Mouse (Mus musculus) embryo, embryonic 10 days (tissue): Measurements from ENCODE around the gene Wdr18.

Source experiments
- DNase-seq: peaks from one replicate; pipeline ENCODE4 v3.0.0-alpha.2; 2015; ENCODE audit warnings: low spot score

The Wdr18 gene

GRCm38 (mm10) chr10:79927324-79928029 is 32.5 kb upstream of the Wdr18 start:
- DNase-seq, result peak; percentile 79

GRCm38 (mm10) chr10:79928030-79928694 is 31.8 kb upstream of the Wdr18 start:
- DNase-seq, result peak; percentile 65

- DNase-seq, result peak; percentile 24
Observed at GRCm38 (mm10) chr10:79928907-79929701, 30.8 kb upstream of the Wdr18 start.

GRCm38 (mm10) chr10:79929967-79930825 is 29.8 kb upstream of the Wdr18 start:
- DNase-seq, result no peak

GRCm38 (mm10) chr10:79930826-79931186 is 29.1 kb upstream of the Wdr18 start:
- DNase-seq, result no peak

- DNase-seq, result no peak
Observed at GRCm38 (mm10) chr10:79931797-79932196, 28.2 kb upstream of the Wdr18 start.

- DNase-seq, result peak; percentile 83
Observed at GRCm38 (mm10) chr10:79932736-79933135, 27.2 kb upstream of the Wdr18 start.

GRCm38 (mm10) chr10:79933145-79933679 is 26.7 kb upstream of the Wdr18 start:
- no peak for DNase-seq

GRCm38 (mm10) chr10:79933861-79934260 is 26.1 kb upstream of the Wdr18 start:
- no peak for DNase-seq

- DNase-seq, result no peak
Observed at GRCm38 (mm10) chr10:79934272-79934721, 25.7 kb upstream of the Wdr18 start.

GRCm38 (mm10) chr10:79934794-79935569 is 25.0 kb upstream of the Wdr18 start:
- no peak for DNase-seq

GRCm38 (mm10) chr10:79936284-79936910 is 23.6 kb upstream of the Wdr18 start:
- DNase-seq, result no peak

GRCm38 (mm10) chr10:79936911-79937441 is 23.0 kb upstream of the Wdr18 start:
- no peak for DNase-seq

- DNase-seq, result peak; percentile 55
Observed at GRCm38 (mm10) chr10:79937775-79938526, 22.0 kb upstream of the Wdr18 start.

- DNase-seq, result no peak
Observed at GRCm38 (mm10) chr10:79940749-79941148, 19.2 kb upstream of the Wdr18 start.

- no peak for DNase-seq
Observed at GRCm38 (mm10) chr10:79942988-79943387, 17.0 kb upstream of the Wdr18 start.

GRCm38 (mm10) chr10:79943471-79943901 is 16.5 kb upstream of the Wdr18 start:
- DNase-seq, result no peak

- DNase-seq, result peak; percentile 77
Observed at GRCm38 (mm10) chr10:79945507-79946234, 14.3 kb upstream of the Wdr18 start.
